Mouse (Mus musculus): ENCODE results near the gene Unc45a.

Unc45a gene

DNA sequence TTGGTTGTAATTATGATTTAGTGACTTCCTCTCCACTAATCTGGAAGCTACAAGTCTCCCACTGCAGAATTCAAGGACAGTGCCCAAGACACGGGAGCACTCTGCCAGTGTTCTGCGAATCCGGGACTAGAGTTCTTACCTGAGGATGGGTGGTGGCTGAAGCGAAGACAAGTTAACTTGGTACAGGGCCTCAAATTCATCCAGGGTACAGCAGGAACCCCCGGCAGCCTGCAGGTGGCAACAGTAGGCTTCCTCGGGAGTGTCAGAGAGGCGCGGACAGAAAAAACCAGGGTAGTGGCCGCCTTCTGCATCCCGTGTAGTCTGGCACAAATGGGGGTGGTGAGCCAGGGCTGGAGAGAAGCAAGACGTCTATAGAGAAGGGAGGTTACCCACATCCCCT, at the start of gene Unc45a:
TSS of gene Unc45a (minus strand) at position 213 of the 400 bp plus-strand sequence.
- peak; percentile 82 for DNase-seq

- DNase-seq = no peak
Observed at GRCm38 (mm10) chr7:80387633-80388543, 47.1 kb upstream of the Unc45a start, which contains the start of gene Fes. Gene Fes (minus strand): TSS chr7:80387946.

DNA sequence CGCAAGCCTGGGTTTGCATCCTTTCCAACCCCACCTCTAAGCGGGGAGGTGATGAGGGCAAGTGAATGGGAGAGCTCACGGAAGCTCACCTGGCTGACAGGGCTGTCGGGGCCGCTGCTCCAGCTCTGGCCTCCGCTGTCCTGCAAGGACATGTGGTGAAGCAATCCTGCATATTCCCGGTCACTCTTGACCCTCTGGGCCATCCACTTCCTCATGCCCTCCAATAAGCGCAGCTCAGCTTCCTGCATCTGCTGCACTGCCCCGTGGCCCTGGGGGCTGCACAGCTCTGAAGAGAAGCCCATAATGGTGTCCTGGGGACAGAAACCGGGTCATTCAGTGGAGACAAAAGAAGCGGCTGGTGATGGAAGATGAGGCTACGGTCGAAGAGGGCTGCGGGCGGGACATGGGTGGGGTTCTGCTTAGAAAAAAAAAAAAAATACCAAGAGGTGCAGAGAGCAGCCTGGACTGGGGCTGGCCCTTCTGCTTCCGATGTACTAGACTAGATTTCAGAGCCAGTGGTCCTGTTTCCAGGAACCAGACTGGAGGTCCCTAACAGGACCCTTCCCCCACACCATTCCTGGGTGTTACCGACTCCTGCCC, 46.3 kb upstream of the Unc45a start:
- no peak for DNase-seq

- peak; percentile 97 for DNase-seq
Observed at GRCm38 (mm10) chr7:80386235-80386930, 45.6 kb upstream of the Unc45a start.

GRCm38 (mm10) chr7:80382919-80383318, 42.1 kb upstream of the Unc45a start:
- no peak for DNase-seq

- DNase-seq = peak; percentile 73
Observed at GRCm38 (mm10) chr7:80379531-80379930, 38.7 kb upstream of the Unc45a start.

GRCm38 (mm10) chr7:80377471-80377870, 36.7 kb upstream of the Unc45a start:
- DNase-seq = peak; percentile 88

DNA sequence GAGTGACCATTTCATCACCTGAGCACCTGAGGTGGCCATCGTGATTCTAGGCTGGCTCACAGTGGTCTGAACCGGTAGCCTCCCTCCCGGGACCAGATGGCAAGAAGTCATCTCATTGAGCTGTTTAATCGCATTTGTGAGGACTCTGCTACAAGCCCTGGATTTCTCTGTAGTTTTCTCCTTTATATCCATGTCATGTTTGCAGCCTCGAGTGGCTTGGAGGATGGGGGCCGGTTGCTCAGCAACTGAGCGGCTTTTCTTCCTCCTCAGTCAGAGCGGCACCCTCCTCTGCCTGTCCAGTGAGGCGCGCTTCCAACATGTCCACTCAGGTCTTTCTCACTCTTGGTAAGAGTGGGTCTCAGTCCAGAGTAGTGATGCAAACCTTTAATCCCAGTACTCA, 35.4 kb upstream of the Unc45a start:
- DNase-seq = no peak

DNA sequence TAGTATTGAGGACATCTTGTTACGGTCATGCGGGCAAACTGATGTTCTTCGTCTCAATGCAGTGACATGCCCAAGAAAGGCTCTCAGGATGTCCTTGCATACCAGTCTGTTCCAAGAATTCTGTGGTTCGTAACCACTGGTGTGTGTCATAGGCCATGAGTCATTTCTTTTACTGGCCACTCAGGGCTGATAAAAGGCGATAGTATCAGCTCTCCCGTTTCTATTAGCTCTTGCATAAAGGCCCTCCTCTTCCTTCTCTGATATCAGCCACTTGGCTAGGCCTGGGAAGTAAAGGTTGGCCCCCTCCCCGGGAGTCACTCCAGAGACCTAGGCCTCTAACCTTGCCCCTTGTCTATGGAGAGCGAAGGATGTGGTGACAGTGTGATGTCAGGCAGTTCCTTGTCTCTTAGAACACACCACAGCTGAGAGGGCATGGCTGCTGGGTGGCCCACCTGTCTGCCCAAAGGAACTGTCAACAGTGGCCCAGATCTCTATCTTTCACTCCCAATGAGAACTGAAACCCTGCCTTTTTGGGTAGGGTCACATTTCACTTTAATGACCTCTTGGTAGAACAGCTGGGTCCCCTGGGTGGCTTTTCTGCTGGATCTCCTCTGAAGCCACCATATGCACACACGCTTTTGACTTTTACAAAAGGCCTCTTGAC, 34.7 kb upstream of the Unc45a start:
- no peak for DNase-seq

- no peak for DNase-seq
Observed at GRCm38 (mm10) chr7:80374733-80375132, 33.9 kb upstream of the Unc45a start.

DNA sequence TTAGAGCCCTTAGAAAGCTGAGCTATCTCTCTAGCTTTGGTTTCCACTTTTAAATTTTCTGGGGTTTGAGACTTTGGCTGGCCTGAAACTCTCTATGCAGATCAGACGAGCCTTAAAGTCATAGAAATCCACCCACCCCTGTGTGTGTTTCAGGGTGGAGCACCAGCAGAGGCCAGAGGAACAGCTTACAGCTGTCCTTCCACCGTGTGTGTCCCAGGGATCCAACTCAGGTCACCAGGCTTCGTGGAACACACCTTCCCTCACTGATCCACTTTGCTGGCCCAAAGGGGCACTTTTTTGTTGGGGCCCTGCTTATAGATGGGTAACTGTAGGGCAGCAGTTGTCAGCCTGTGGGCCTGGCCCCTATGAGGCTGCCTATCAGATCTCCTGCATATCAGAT, 33.5 kb upstream of the Unc45a start:
- DNase-seq = no peak

DNA sequence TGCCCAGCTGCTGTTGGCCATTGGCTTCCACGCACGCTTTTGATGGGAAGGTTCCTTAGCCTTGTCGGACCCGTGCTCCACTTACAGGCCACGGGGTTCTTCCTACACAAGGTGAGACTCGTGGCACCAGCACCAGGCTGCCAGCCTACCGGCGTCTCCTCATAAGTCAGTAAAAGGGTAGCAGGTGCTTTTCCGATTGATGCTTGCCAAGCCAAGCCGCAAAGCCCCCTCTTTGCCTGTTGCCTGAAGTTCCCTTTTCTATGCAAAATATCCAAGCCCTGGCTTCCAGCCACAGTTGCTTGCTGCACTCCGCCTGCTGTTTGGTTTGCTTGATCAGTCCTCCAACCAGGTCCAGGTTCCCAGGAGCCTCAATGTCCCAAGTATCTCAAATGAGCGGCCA, 33.0 kb upstream of the Unc45a start:
- peak; percentile 33 for DNase-seq

DNA sequence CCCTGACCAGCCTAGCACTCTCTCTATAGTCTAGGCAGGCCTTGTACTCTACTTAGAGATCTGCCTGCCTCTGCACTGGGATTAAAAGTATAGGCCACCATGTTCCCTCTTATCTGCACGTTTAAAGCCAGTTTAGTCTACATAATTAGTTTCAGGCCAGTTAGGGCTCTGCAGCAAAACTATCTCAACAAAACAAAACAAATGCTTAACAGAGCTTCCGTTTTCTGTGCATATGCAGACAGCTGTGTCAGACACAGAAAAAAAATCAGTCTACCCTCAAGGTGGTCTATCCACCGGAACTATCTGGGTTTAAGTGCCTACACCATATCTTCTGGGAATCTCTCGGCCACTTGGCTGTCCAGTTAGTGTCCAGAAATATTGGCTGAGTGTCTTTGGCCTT, 32.5 kb upstream of the Unc45a start:
- no peak for DNase-seq

- peak; percentile 48 for DNase-seq
Observed at GRCm38 (mm10) chr7:80372667-80373066, 31.9 kb upstream of the Unc45a start.

DNA sequence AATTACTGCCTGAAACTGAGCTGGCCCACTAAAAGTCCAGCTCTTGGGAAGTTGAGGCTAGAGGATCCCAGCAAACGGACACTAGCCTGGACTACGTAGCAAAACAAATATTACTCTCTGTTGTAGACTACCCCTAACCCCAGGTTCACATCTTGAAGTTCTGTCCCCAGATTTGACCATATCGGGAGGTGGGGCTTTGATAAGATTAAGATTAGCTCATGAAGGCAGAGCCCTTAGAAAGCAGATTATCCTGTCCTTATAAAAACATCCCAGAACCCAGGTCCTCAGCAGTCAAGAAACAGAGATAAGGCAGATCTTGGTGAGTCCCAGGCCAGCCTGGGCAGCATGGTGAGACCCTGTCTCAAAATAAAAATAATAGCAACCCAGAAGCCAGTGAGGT, 31.4 kb upstream of the Unc45a start:
- no peak for DNase-seq

DNA sequence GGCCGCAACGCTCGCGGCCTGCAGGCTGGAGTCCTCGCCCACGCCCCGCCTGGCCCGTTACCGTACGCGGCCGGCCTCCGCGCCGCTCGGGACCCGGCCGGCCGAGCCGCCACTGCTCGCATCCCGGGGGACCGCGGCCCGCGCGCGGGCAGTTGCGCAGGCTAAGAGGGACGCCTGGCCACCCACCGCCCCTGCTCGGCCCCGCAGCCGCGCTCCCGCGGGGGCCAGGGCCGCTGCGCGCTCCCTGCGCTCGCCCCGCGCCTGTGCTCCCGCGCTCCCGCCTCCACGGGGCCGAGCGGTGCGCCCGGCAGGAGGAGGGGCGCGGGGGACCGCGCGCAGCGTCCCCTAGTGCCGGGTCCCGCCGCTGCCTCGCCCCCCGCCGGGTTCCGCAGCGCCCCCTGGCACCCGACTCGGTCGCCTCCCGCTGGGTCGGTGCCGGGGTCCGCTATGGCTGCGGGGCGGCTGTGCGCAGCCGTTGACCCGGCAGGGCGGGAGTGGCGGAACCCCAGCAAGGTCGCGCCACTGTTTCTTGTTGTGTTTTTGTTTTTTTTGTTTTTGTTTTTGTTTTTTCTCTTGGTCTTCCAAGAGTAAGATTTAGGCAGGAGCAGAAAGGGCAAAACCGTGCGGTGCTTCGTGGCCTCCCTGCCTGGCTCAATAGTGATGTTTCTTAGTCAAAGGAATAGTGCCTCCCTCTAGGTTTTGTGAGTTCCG, 30.4 kb upstream of the Unc45a start, which contains the start of gene Man2a2:
TSS of gene Man2a2 (minus strand) at position 335 of the 711 bp plus-strand sequence.
- DNase-seq = peak; percentile 97

GRCm38 (mm10) chr7:80370649-80371040, 29.8 kb upstream of the Unc45a start:
- peak; percentile 91 for DNase-seq

GRCm38 (mm10) chr7:80369967-80370431, 29.2 kb upstream of the Unc45a start:
- no peak for DNase-seq

DNA sequence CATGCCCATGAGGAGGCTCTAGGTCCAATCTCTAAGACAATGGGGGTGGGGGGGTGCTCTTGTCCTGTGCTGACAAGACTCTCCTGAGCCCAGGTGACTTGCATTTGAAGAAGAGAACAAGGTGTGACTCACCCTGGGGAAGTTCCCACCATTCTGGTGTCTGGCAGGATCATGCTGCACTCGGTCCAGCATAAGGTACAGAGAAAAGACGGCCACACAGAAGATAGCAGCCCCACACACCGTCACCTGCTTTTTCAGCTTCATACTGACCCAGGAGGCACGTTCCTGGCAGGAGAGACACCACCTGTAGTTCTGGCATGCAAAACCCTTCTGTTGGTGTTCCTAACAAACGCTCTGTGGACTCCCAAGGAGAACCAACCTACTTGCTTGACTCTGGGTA, 28.7 kb upstream of the Unc45a start:
- no peak for DNase-seq

- DNase-seq = peak; percentile 34
Observed at GRCm38 (mm10) chr7:80368635-80369421, 28.0 kb upstream of the Unc45a start.

- DNase-seq = no peak
Observed at GRCm38 (mm10) chr7:80368009-80368408, 27.2 kb upstream of the Unc45a start.

Measured in thymus, postnatal 4 days (tissue).